Mouse (Mus musculus) heart, adult 2 months (tissue): ENCODE data around the gene Gm20388.

Source experiments
- CTCF ChIP-seq: fragments of 200-600 bp; IDR thresholded peaks from 2 replicates; pipeline ENCODE4 v1.8.1; 2022; ENCODE audit warnings: antibody characterized with exemption, mild to moderate bottlenecking, moderate library complexity
- EP300 ChIP-seq: fragments of 200-500 bp; IDR thresholded peaks from 2 replicates; pipeline ENCODE4 v1.6.1; 2011; ENCODE audit warnings: low read depth, low read length, control low read depth; ENCODE audit not compliant: insufficient read depth
- POLR2A ChIP-seq: fragments of 200-500 bp; IDR thresholded peaks from 2 replicates; pipeline ENCODE4 v1.6.1; 2011; ENCODE audit warnings: mild to moderate bottlenecking, low read depth, low read length, control low read depth; ENCODE audit not compliant: insufficient read depth

GRCm38 (mm10) chr8:121121704-121122103, 1211.1 kb downstream of the Gm20388 start:
- TF ChIP-seq POLR2A, result no peak
- no peak for TF ChIP-seq CTCF
- TF ChIP-seq EP300, result no peak
